In genomic region chr17:6827159-6827733, GRCm38 (mm10) we compare ENCODE assay signal across 8 mouse cellular contexts. TPM values are rescaled to one million over a fixed set of nuclear protein-coding genes. Genes with fewer than 3 reads are reported as not detected.
A peak's percentile ranks its signal among the peaks of the same experiment; 100 is the strongest.
DNase-seq lines count a peak whose midpoint lies in the region; ATAC-seq and TF ChIP-seq lines count a peak whose summit lies in the region.

No protein-coding gene starts in this region.

- ATAC-seq in intestine, postnatal 0 days: peak; percentile 11
- peak; percentile 40 for ATAC-seq in midbrain, embryonic 13.5 days
- no peak for ATAC-seq in cerebellum, adult (ENCODE audit: insufficient number of reproducible peaks, low FRiP score, low TSS enrichment)

- peaks cover 17% of the 10 kb centered on the region for H3K4me1 ChIP-seq in forebrain, embryonic 10.5 days
- H3K4me1 ChIP-seq in intestine, postnatal 0 days (replicated peaks; ENCODE audit: control insufficient read depth, insufficient read depth, low read length): no peaks in the 10 kb centered on the region
- H3K4me1 ChIP-seq in midbrain, embryonic 13.5 days (replicated peaks): peaks cover 13% of the 10 kb centered on the region

- peak overlapping the region; percentile 57 for H3K9ac ChIP-seq in intestine, postnatal 0 days (ENCODE audit: low read depth, low read length)
- H3K9ac ChIP-seq in midbrain, embryonic 13.5 days (replicated peaks): peak overlapping the region; percentile 75

- peak overlapping the region; percentile 92 for H3K27ac ChIP-seq in layer of hippocampus, adult 2 months
- H3K27ac ChIP-seq in forebrain, embryonic 10.5 days: peak overlapping the region; percentile 94
- H3K27ac ChIP-seq in intestine, postnatal 0 days (ENCODE audit: low read depth, low read length): peak overlapping the region; percentile 96
- peak overlapping the region; percentile 95 for H3K27ac ChIP-seq in midbrain, embryonic 13.5 days

- H3K36me3 ChIP-seq in forebrain, embryonic 10.5 days (replicated peaks): no peaks in the 10 kb centered on the region
- no peaks in the 10 kb centered on the region for H3K36me3 ChIP-seq in intestine, postnatal 0 days (ENCODE audit: control insufficient read depth, insufficient read depth)
- H3K36me3 ChIP-seq in midbrain, embryonic 13.5 days: no peaks in the 10 kb centered on the region

- no peaks in the 10 kb centered on the region for H3K27me3 ChIP-seq in forebrain, embryonic 10.5 days (ENCODE audit: poor library complexity, severe bottlenecking)
- H3K27me3 ChIP-seq in intestine, postnatal 0 days (replicated peaks; ENCODE audit: control insufficient read depth, insufficient read depth, low read length): no peaks in the 10 kb centered on the region
- H3K27me3 ChIP-seq in midbrain, embryonic 13.5 days: 0 out of 2 replicates have a peak, but pooled peaks cover 2% of the 10 kb centered on the region

- WGBS in forebrain, embryonic 10.5 days: 46% methylated on average over 10 of the region's 10 CpGs
- WGBS in intestine, postnatal 0 days: 23% methylated on average over 10 of the region's 10 CpGs
- WGBS in midbrain, embryonic 13.5 days: 44% methylated on average over 10 of the region's 10 CpGs

- peak in 1 of 2 experiments; percentile 51 for DNase-seq in layer of hippocampus, adult 2 months (ENCODE audit: low spot score in 2 of 2)
- no peak for DNase-seq in layer of hippocampus, postnatal 36 days
- peak; percentile 66 for DNase-seq in MN1 (ENCODE audit: low spot score)
- DNase-seq in forebrain, embryonic 10.5 days (ENCODE audit: extremely low spot score, low spot score): no peak
- no peak for DNase-seq in kidney, adult 18-20 months

- peak overlapping the region; percentile 71 for H3K4me2 ChIP-seq in intestine, postnatal 0 days (replicated peaks; ENCODE audit: low read depth)
- peak overlapping the region; percentile 64 for H3K4me2 ChIP-seq in midbrain, embryonic 13.5 days (replicated peaks)

- no peak for TF ChIP-seq CTCF in layer of hippocampus, adult 2 months (conservative IDR thresholded peaks at IDR 0.05)
- no peak for TF ChIP-seq CTCF in intestine, postnatal 0 days (IDR thresholded peaks at IDR 0.05; ENCODE audit: low read depth)

- no peaks in the 10 kb centered on the region for H3K9me3 ChIP-seq in forebrain, embryonic 10.5 days
- H3K9me3 ChIP-seq in intestine, postnatal 0 days (ENCODE audit: control insufficient read depth): no peaks in the 10 kb centered on the region
- no peaks in the 10 kb centered on the region for H3K9me3 ChIP-seq in midbrain, embryonic 13.5 days

- peak overlapping the region; percentile 77 for H3K4me3 ChIP-seq in layer of hippocampus, adult 2 months
- H3K4me3 ChIP-seq in forebrain, embryonic 10.5 days: peak overlapping the region; percentile 61
- peak overlapping the region; percentile 46 for H3K4me3 ChIP-seq in intestine, postnatal 0 days (ENCODE audit: low read depth, low read length)
- H3K4me3 ChIP-seq in midbrain, embryonic 13.5 days (replicated peaks): peak overlapping the region; percentile 48

RNA-seq across cellular contexts. Expression of gene Ezr, which starts 44.7 kb away (rescaled TPM):
- 10 to 100 TPM; 48.0 to 51.1 TPM for total RNA-seq in layer of hippocampus, adult 2 months (2021)
- 10 to 100 TPM; 41.7 to 50.5 TPM for total RNA-seq in layer of hippocampus, postnatal 36 days (2021)
- 103 and 116 TPM in 2 replicates for polyA plus RNA-seq in forebrain, embryonic 10.5 days (2016; fragmentation: Nextera tagmentation; extraction: Ambion mirVana)
- 342 and 379 TPM in 2 replicates for polyA plus RNA-seq in intestine, postnatal 0 days (2015; fragmentation: Nextera tagmentation; extraction: Ambion mirVana)
- 36.2 and 43.1 TPM in 2 replicates for polyA plus RNA-seq in midbrain, embryonic 13.5 days (2015; fragmentation: Nextera tagmentation; extraction: Ambion mirVana)
